Mouse (Mus musculus): Measurements from ENCODE around the gene Mypn. TPM values are rescaled to one million over a fixed set of nuclear protein-coding genes. Genes with fewer than 3 reads are reported as not detected.

The Mypn gene
- total and polyA plus RNA-seq, 3 experiments = 0.17 to 0.81 (median 0.39) TPM

DNA sequence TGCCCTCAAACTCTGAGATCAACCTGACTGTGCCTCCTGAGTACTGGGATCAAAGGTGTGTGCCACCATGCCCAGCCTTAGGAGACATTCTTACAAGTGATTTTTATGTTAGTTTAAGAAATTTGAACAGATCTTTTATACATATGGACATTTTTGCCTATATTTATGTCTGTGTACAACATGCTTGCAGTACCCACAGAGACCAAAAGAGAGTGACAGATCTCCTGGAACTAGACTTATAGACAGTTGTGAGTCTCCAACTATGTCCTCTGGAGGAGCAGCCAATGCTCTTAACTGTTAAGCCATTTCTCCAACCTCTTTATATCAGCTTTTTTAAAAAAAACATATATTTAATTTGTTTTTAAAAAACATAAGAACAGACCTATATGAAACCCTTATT is 51.4 kb downstream of the Mypn start:
- dilution Hi-C loops (cut with MboI; ENCODE audit: extremely low pct_ligation_motif_present, extremely low pct_unique_long_range_greater_than_20kb, low sequenced_read_pairs) = no loop called here
- H3K9me3 ChIP-seq (replicated peaks; ENCODE audit: low read length) = no peaks in the 10 kb centered on the region
- TF ChIP-seq MAX (IDR thresholded peaks at IDR 0.05; ENCODE audit: low read length) (no peak), PAX5 (IDR thresholded peaks at IDR 0.05; ENCODE audit: low read length) (no peak), CTCF (conservative IDR thresholded peaks at IDR 0.05 in 1 of 2, IDR thresholded peaks at IDR 0.05 in 1 of 2; ENCODE audit: low read depth in 2 of 2, low read length in 2 of 2) (peak in 1 of 2 experiments; percentile 54; a peak in 2 of 4 replicates), NRF1 (IDR thresholded peaks at IDR 0.05; ENCODE audit: low read depth, low read length) (no peak), RAD21 (IDR thresholded peaks at IDR 0.05; ENCODE audit: low read depth, low read length) (peak; percentile 61), SMC3 (IDR thresholded peaks at IDR 0.05; ENCODE audit: low read depth, low read length) (peak; percentile 39), UBTF (IDR thresholded peaks at IDR 0.05; ENCODE audit: low read depth, low read length) (no peak)

GRCm38 (mm10) chr10:63142660-63143059 is 61.1 kb downstream of the Mypn start:
- no peaks in the 10 kb centered on the region for H3K27me3 ChIP-seq (replicated peaks)
- dilution Hi-C loops (cut with MboI; ENCODE audit: extremely low pct_ligation_motif_present, extremely low pct_unique_long_range_greater_than_20kb, low sequenced_read_pairs) = no loop called here
- no peak overlapping the region for H3K9ac ChIP-seq (ENCODE audit: insufficient read depth, low read depth)
- H3K79me2 ChIP-seq (replicated peaks; ENCODE audit: control insufficient read depth, extremely low read depth, insufficient read depth, poor library complexity, severe bottlenecking) = no peaks in the 10 kb centered on the region
- no peaks in the 10 kb centered on the region for H3K36me3 ChIP-seq (replicated peaks in 1 of 2; ENCODE audit: control insufficient read depth in 1 of 2, insufficient read depth in 1 of 2, low read length in 1 of 2)
- TF ChIP-seq SMC3 (IDR thresholded peaks at IDR 0.05; ENCODE audit: low read depth, low read length) (no peak), MYC (IDR thresholded peaks at IDR 0.05; ENCODE audit: low read depth, low read length) (no peak), NELFE (IDR thresholded peaks at IDR 0.05; ENCODE audit: low read depth, low read length) (no peak), PAX5 (IDR thresholded peaks at IDR 0.05; ENCODE audit: low read length) (no peak), BHLHE40 (IDR thresholded peaks at IDR 0.05; ENCODE audit: low read depth, low read length) (no peak), UBTF (IDR thresholded peaks at IDR 0.05; ENCODE audit: low read depth, low read length) (no peak), CHD2 (IDR thresholded peaks at IDR 0.05; ENCODE audit: low read length) (no peak), CHD1 (IDR thresholded peaks at IDR 0.05; ENCODE audit: low read depth, low read length) (no peak), MAZ (IDR thresholded peaks at IDR 0.05; ENCODE audit: low read depth, low read length) (no peak), MAX (IDR thresholded peaks at IDR 0.05; ENCODE audit: low read length) (no peak), EP300 (IDR thresholded peaks at IDR 0.05; ENCODE audit: low read length) (no peak), ETS1 (conservative IDR thresholded peaks at IDR 0.05; ENCODE audit: low read depth, low read length) (no peak)
- H3K27ac ChIP-seq (ENCODE audit: insufficient read depth, low read depth) = no peak overlapping the region
- H3K9me3 ChIP-seq (replicated peaks; ENCODE audit: low read length) = no peaks in the 10 kb centered on the region
- DNase-seq (ENCODE audit: extremely low read depth) = no peak
- no peak overlapping the region for H3K4me2 ChIP-seq (ENCODE audit: insufficient read depth, low read depth, poor library complexity, severe bottlenecking)
- H3K4me3 ChIP-seq (replicated peaks in 1 of 3; ENCODE audit: low read depth in 2 of 3, low read length in 2 of 3, poor library complexity in 1 of 3) = no peak overlapping the region
- in situ Hi-C loops (cut with MboI; ENCODE audit: low pct_ligation_motif_present, low pct_unique_long_range_greater_than_20kb, low sequenced_read_pairs) = no loop called here
- no peaks in the 10 kb centered on the region for H3K4me1 ChIP-seq (ENCODE audit: control insufficient read depth in 1 of 2, insufficient read depth in 2 of 2)

More for the DNA sequence above, 51.4 kb downstream of the Mypn start:
- H3K79me2 ChIP-seq (replicated peaks; ENCODE audit: control insufficient read depth, extremely low read depth, insufficient read depth, poor library complexity, severe bottlenecking) = no peaks in the 10 kb centered on the region
- no peak for DNase-seq (ENCODE audit: extremely low read depth)
- H3K27me3 ChIP-seq (replicated peaks) = no peaks in the 10 kb centered on the region
- no peaks in the 10 kb centered on the region; a peak in 1 of 4 replicates for H3K4me1 ChIP-seq (ENCODE audit: control insufficient read depth in 1 of 2, insufficient read depth in 2 of 2)
- no peak overlapping the region for H3K27ac ChIP-seq (ENCODE audit: insufficient read depth, low read depth)
- in situ Hi-C loops (cut with MboI; ENCODE audit: low pct_ligation_motif_present, low pct_unique_long_range_greater_than_20kb, low sequenced_read_pairs) = loop anchor here (5.0 to 10.0 kb wide), 3 partner anchors 102 to 230 kb away; partner anchors contain the start of genes Dnajc12 and Sirt1
- H3K4me3 ChIP-seq (replicated peaks in 1 of 3; ENCODE audit: low read depth in 2 of 3, low read length in 2 of 3, poor library complexity in 1 of 3) = no peak overlapping the region
- no peak overlapping the region for H3K4me2 ChIP-seq (ENCODE audit: insufficient read depth, low read depth, poor library complexity, severe bottlenecking)
- no peak overlapping the region for H3K9ac ChIP-seq (ENCODE audit: insufficient read depth, low read depth)
- no peaks in the 10 kb centered on the region for H3K36me3 ChIP-seq (replicated peaks in 1 of 2; ENCODE audit: control insufficient read depth in 1 of 2, insufficient read depth in 1 of 2, low read length in 1 of 2)

Measured in CH12.LX (cell line).